8 mouse cellular contexts compared by ENCODE assay signal in genomic region chr10:108979660-108980059, GRCm38 (mm10). TPM values are rescaled to one million over a fixed set of nuclear protein-coding genes. Genes with fewer than 3 reads are reported as not detected.
DNase-seq lines count a peak whose midpoint lies in the region; ATAC-seq lines count a peak whose summit lies in the region.

No protein-coding gene starts in this region.

- DNase-seq in MN1 (ENCODE audit: low spot score) = peak; percentile 96
- peak; percentile 78 for DNase-seq in adrenal gland, adult 2 months
- DNase-seq in forebrain, embryonic 14.5 days (ENCODE audit: low spot score) = peak; percentile 95
- peak; percentile 62 to 67 for DNase-seq in left cerebral cortex, postnatal 10 days (ENCODE audit: extremely low spot score in 1 of 2, low spot score in 2 of 2)
- DNase-seq in retina, postnatal 7 days (ENCODE audit: low read depth, low spot score) = peak; percentile 19
- DNase-seq in thymus, postnatal 25 days = no peak

- no peaks in the 10 kb centered on the region for H3K27me3 ChIP-seq in forebrain, embryonic 14.5 days (replicated peaks; ENCODE audit: control insufficient read depth, insufficient read depth, low read length)
- H3K27me3 ChIP-seq in hindbrain, embryonic 13.5 days = no peaks in the 10 kb centered on the region
- no peaks in the 10 kb centered on the region for H3K27me3 ChIP-seq in intestine, embryonic 16.5 days (replicated peaks; ENCODE audit: control insufficient read depth, insufficient read depth, low read length)

- peaks cover 8% of the 10 kb centered on the region for H3K4me1 ChIP-seq in forebrain, embryonic 14.5 days (ENCODE audit: control insufficient read depth, insufficient read depth, low read length)
- H3K4me1 ChIP-seq in hindbrain, embryonic 13.5 days (replicated peaks) = 0 out of 2 replicates have a peak, but pooled peaks cover 3% of the 10 kb centered on the region
- no peaks in the 10 kb centered on the region for H3K4me1 ChIP-seq in intestine, embryonic 16.5 days (ENCODE audit: control insufficient read depth, insufficient read depth, low read length)

- H3K4me3 ChIP-seq in forebrain, embryonic 14.5 days (ENCODE audit: low read depth, low read length) = no peak overlapping the region
- H3K4me3 ChIP-seq in hindbrain, embryonic 13.5 days = no peak overlapping the region
- H3K4me3 ChIP-seq in intestine, embryonic 16.5 days (ENCODE audit: low read length) = no peak overlapping the region

- 1% methylated on average over 6 of the region's 6 CpGs for WGBS in forebrain, embryonic 14.5 days
- 28% methylated on average over 6 of the region's 6 CpGs for WGBS in hindbrain, embryonic 13.5 days
- 55% methylated on average over 6 of the region's 6 CpGs for WGBS in intestine, embryonic 16.5 days

- no peak overlapping the region for H3K4me2 ChIP-seq in forebrain, embryonic 14.5 days (ENCODE audit: low read length)
- no peak overlapping the region for H3K4me2 ChIP-seq in hindbrain, embryonic 13.5 days
- H3K4me2 ChIP-seq in intestine, embryonic 16.5 days (ENCODE audit: low read depth, low read length) = no peak overlapping the region

- H3K27ac ChIP-seq in forebrain, embryonic 14.5 days (ENCODE audit: low read depth, low read length) = no peak overlapping the region; the same call in 1 of the 2 replicates
- peak overlapping the region; percentile 30 for H3K27ac ChIP-seq in hindbrain, embryonic 13.5 days
- H3K27ac ChIP-seq in intestine, embryonic 16.5 days (ENCODE audit: low read length) = no peak overlapping the region

- peak; percentile 92 for ATAC-seq in forebrain, embryonic 14.5 days
- ATAC-seq in hindbrain, embryonic 13.5 days (ENCODE audit: low FRiP score) = peak; percentile 72
- no peak for ATAC-seq in intestine, embryonic 16.5 days

- no peak overlapping the region for H3K9ac ChIP-seq in forebrain, embryonic 14.5 days (ENCODE audit: low read length)
- no peak overlapping the region for H3K9ac ChIP-seq in hindbrain, embryonic 13.5 days
- no peak overlapping the region for H3K9ac ChIP-seq in intestine, embryonic 16.5 days (ENCODE audit: low read depth, low read length)

- H3K36me3 ChIP-seq in forebrain, embryonic 14.5 days (ENCODE audit: control insufficient read depth, insufficient read depth, low read length) = no peaks in the 10 kb centered on the region
- H3K36me3 ChIP-seq in hindbrain, embryonic 13.5 days = no peaks in the 10 kb centered on the region
- H3K36me3 ChIP-seq in intestine, embryonic 16.5 days (ENCODE audit: control insufficient read depth, insufficient read depth, low read length) = no peaks in the 10 kb centered on the region

- H3K9me3 ChIP-seq in forebrain, embryonic 14.5 days (replicated peaks; ENCODE audit: control insufficient read depth, low read length) = no peaks in the 10 kb centered on the region
- H3K9me3 ChIP-seq in hindbrain, embryonic 13.5 days = peaks cover 5% of the 10 kb centered on the region; the same call in 1 of the 2 replicates
- H3K9me3 ChIP-seq in intestine, embryonic 16.5 days (ENCODE audit: control insufficient read depth, low read length) = no peaks in the 10 kb centered on the region

- intact Hi-C loops in left cerebral cortex, postnatal 10 days (cut with DNase I) = no loop called here

RNA-seq across cellular contexts. Expression of gene Syt1, which starts 31.1 kb away (rescaled TPM):
- total RNA-seq in adrenal gland, adult 2 months (2021) = 10 to 100 TPM in 1 of 2 experiments, 1 to 10 TPM in 1; 8.6 to 13.2 TPM
- polyA plus RNA-seq in adrenal gland, adult 2 months (2012; rRNA removed) = 2.7 and 3.4 TPM in 2 replicates
- polyA plus RNA-seq in forebrain, embryonic 14.5 days (2014; fragmentation: Nextera tagmentation; extraction: Ambion mirVana) = 53.4 and 73.7 TPM in 2 replicates
- polyA plus RNA-seq in hindbrain, embryonic 13.5 days (2015; fragmentation: Nextera tagmentation; extraction: Ambion mirVana) = 78.8 and 82.0 TPM in 2 replicates
- 100 to 1,000 TPM; 932 TPM for total RNA-seq in left cerebral cortex, postnatal 10 days (2021)
- 6.9 and 7.0 TPM in 2 replicates for polyA plus RNA-seq in intestine, embryonic 16.5 days (2015; fragmentation: Nextera tagmentation; extraction: Ambion mirVana)
